Mouse (Mus musculus) CD4-positive, CD25-positive, alpha-beta regulatory T cell, adult 2 months (primary cell): ENCODE results near the gene Pbx2.
"Not testable (repeated sequence)": the region's sequence is repeated elsewhere in the genome, so short reads cannot be mapped to it uniquely, and the experiment has no call there.

Experiments
- DNase-seq: peaks from one replicate; pipeline ENCODE4 v3.0.0-alpha.2; 2012; ENCODE audit warnings: low read depth, low spot score

Pbx2 gene

DNA sequence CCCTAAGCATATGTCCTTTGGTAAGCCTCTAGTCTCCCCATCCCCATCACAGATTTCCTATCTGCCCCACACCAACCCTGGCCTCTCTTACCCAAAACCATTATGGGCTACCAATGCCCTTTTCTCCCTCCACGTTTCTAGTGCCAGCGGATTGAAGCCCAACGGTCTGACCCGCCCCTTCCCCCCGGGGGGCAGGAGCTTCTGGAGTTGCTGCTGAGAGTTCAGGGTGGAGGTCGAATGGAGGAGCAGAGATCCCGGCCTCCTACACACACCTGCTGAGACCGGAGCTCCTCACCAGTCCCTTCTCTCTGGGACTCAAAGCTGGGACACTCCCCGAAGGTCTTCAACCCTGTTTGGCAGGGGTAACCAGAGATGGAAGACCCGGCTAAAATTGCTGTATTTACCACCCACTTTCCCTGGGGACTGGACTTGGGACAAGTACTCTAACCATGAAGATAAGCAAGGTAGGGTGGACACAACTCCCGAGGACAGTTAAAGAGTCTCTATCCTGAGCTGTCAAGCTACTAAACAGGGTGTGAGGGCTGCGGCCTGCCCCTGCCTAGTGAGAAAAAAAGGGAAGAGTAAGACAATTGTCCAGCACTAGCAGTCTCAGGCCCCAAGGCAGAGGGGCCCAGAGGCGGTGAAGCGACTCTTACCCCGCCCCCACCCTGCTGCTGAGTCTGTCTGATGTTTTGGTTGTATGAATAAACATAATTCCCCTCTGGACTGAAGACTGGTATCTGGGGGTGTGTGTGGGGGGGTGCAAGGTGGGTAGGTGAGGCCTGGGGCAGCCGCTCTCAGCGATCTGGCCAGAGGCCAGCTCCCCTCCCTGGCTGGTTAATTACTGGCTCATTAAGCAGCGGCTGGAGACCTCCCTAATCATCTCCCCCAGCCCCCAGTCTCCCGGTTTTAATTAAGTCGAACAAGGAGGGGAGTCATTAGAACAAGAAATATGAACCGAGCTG, at the start of gene Pbx2:
Gene Pbx2, plus strand, starts transcription at position 238 of the 965 bp plus-strand sequence.
- peak; percentile 36 for DNase-seq

- DNase-seq = not testable (repeated sequence)
Observed at GRCm38 (mm10) chr17:34543567-34543966, 47.5 kb upstream of the Pbx2 start.

DNA sequence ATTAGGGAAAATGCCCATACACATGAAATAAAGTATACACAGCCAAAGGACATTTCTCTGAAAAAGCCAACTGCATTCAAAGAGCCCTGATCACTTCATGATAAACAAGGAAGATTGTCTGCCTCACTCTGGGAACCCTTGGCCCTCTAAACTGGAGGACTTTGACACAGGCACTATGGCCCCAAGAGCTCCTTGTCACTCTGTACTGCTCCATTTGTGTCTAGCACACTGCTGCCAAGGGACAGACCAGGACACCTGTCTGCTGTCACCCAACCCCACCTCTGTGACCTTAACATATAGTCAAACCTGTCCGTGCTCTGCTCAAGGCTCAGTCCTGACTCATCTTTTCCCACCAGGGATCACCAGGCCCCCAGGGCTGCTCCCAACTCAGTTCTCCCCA, 44.3 kb upstream of the Pbx2 start:
- no peak for DNase-seq

DNA sequence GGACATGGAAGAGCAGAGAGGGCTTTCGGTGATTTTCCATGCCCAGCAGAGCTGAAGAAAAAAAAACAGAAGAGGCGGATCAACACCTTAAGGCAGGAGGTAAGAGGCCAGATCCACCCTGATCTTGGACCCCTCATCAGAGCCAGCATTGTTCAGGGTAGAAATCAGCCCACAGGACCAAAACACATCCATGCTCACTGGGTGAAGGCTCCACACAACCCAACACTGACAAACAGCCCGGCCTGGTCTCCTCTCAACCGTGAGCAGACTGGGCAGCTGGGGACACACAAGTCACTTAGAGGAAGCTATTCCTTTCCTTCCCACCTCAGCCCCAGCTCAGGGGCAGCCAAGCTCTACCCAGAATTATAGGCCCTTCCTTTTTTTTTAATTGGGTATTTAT, 43.5 kb upstream of the Pbx2 start:
- DNase-seq = no peak

DNA sequence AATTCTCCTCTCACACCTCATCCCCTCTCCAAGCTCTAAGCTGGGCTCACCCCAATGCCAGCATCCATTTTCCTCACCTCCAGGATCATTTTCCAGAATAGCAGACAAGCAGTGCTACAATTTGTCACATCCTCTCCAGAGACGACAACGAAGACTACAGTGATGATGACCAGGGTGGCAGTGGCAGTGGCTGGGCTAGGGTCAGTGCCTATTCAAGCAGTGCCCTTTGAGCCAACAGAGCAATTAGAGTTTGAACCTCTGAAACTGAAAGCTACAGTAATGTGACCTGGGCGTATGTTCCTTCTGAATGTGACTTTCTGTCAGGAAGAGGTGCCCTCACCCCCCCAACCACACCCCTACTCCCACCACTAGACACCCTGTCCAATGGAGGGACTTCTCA, 41.9 kb upstream of the Pbx2 start:
- DNase-seq = no peak

- DNase-seq = no peak
Observed at GRCm38 (mm10) chr17:34549843-34550242, 41.2 kb upstream of the Pbx2 start.

GRCm38 (mm10) chr17:34555483-34555882, 35.6 kb upstream of the Pbx2 start:
- DNase-seq = peak; percentile 88

GRCm38 (mm10) chr17:34556406-34556805, 34.7 kb upstream of the Pbx2 start:
- DNase-seq = no peak

GRCm38 (mm10) chr17:34557411-34557810, 33.7 kb upstream of the Pbx2 start:
- DNase-seq = no peak

DNA sequence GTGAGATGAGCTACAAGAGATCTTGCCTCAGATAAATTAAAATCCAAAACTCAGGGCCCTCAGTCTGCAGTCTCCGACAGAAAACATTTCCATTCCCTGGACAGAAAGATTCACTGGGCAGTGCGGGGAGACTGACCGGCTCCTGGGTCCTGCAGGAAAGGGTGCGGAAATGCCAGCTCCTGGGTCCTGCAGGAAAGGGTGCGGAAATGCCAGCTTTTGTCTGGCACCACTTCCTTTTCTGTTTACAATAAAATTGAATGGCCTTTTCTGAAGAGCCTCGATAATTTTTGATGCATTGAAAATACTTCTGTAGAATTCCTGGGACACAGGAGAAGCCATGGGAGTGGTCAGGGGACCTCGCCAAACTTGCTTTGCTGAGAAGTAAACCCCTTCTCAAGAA, 31.9 kb upstream of the Pbx2 start:
- no peak for DNase-seq

DNA sequence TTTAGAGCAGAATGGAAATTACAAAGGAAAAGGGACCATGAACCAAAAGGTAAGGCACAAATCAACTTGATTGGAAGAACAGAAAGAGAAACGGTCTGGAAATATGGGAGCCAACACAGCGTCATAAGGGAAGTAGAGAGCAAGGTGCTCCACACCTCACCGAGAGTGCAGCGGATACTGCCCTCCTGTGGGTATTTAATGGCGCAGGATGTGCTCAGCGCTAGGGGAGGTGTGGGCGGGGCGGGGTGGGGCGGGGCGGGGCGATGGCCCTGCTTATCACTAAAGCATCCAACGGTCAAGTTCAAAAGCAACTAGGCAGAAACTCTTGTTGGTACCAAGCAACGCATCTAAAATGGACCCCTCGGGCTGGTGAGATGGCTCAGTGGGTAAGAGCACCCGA, 31.2 kb upstream of the Pbx2 start:
- DNase-seq = peak; percentile 61

DNA sequence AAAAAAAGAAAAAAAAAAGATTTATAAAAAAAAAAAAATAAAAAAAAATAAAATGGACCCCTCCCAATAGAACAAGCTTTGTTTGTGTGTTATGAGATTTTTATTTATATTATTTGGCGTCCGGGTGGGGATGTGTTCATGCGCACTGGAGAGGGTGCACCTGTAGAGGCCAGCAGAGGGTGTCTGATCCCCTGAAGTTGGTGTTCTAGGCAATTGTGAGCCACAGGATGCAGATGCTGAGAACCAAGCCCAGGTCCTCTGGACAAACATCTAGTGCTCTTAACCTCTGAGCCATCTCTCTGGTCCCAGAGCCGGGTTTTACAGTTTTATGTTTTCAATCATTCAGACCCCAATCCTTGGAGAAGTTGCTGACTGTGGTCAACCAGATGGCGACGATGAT, 30.6 kb upstream of the Pbx2 start:
- peak; percentile 22 for DNase-seq

DNA sequence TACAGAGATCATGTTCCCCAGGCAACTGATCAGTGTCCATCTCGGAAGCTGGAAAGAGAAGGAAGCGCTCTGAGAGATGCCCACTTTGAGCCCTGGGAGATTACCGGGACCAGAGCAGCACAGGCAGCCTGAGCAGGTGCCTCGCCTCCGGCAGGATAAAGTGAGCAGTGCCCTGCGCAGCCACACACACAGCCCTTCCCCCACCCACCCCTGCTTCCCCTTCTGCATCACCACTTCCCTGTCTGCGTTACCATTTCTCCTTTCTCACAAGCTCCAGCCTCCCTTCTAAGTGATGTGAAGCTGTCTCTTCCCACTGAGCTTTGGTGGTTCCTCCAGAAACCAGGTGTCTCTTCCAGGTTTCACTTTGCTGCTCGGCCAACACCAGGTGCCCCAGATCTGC, 29.9 kb upstream of the Pbx2 start:
- DNase-seq = peak; percentile 30

- DNase-seq = no peak
Observed at GRCm38 (mm10) chr17:34562595-34562994, 28.5 kb upstream of the Pbx2 start.

- DNase-seq = no peak
Observed at GRCm38 (mm10) chr17:34563354-34563753, 27.7 kb upstream of the Pbx2 start.

DNA sequence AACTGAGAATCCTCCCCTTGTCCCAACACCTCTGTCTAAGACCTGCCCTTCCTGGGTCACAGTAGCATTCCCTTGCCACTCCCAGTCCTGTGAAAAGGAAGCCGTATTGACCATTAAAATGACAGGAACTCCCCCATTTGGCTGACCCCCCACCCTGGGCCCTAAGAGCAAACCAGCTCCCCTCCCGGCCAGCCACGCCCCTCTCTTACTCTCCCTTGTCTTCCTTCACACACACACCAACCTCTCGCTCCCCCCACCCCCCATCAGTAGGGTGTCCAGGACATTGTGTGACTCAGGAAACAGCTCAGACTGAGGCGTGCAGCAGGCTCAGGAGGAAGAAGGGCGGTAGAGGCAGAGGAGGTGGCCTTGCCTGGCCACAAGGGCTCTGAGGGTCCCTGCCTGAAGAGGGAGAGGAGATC, 27.1 kb upstream of the Pbx2 start, which contains the start of gene Notch4:
Gene Notch4, plus strand, starts transcription at position 266 of the 419 bp plus-strand sequence.
- no peak for DNase-seq

DNA sequence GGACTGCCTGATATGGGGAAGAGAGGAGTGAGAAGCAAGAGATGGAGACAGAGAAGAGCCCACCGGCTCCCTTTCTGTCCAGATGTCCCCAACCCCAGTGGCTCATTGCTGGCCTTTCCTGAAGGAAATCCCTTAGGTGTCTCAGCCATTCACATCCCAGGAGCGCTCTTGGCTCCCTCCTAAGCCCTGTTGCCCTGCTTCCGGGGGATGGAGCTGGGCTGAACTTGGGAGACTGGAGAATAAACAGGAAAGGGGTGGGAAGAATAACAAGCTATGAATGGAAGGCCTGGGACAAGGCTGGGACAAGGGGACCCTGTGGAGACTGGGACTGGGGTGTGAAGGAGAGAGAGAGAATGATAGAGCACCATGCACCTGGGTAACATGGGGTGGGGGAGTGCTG, 26.3 kb upstream of the Pbx2 start:
- DNase-seq = no peak

GRCm38 (mm10) chr17:34567311-34567710, 23.8 kb upstream of the Pbx2 start:
- DNase-seq = no peak

GRCm38 (mm10) chr17:34568421-34568820, 22.6 kb upstream of the Pbx2 start:
- no peak for DNase-seq

- DNase-seq = no peak
Observed at GRCm38 (mm10) chr17:34569919-34570318, 21.1 kb upstream of the Pbx2 start.

DNA sequence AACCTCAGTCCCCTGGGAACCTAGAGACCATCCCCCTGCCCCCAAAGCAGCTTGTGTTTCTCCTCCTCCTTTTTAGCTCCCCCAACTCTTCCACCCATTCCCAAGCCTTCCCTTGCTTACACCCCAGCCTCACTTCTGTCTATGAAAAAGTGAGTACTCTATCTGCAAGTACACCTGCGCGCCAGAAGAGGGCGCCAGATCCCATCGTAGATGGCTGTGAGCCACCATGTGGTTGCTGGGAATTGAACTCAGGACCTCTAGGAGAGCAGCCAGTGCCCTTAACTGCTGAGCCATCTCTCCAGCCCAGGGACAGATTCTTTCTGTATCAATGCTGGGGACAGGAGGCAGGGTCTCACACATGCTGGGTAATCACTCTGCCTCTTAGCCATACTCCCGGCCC, 19.2 kb upstream of the Pbx2 start:
- peak; percentile 67 for DNase-seq

GRCm38 (mm10) chr17:34572361-34572760, 18.7 kb upstream of the Pbx2 start:
- DNase-seq = peak; percentile 31

- no peak for DNase-seq
Observed at GRCm38 (mm10) chr17:34576577-34576976, 14.5 kb upstream of the Pbx2 start.
